Mouse (Mus musculus) spleen, adult 2 months (tissue): Measurements from ENCODE around the gene Ecsit.

ENCODE experiments used
- CTCF ChIP-seq: fragments of 200-500 bp; IDR thresholded peaks from 2 replicates; pipeline ENCODE4 v1.5.1; 2011; ENCODE audit warnings: mild to moderate bottlenecking, inconsistent platforms; ENCODE audit not compliant: insufficient read depth, insufficient read length, insufficient replicate concordance; ENCODE audit errors: extremely low read depth
- POLR2A ChIP-seq: fragments of 200-500 bp; IDR thresholded peaks from 2 replicates; pipeline ENCODE4 v1.6.1; 2011; ENCODE audit warnings: low read depth, low read length, inconsistent platforms

DNA sequence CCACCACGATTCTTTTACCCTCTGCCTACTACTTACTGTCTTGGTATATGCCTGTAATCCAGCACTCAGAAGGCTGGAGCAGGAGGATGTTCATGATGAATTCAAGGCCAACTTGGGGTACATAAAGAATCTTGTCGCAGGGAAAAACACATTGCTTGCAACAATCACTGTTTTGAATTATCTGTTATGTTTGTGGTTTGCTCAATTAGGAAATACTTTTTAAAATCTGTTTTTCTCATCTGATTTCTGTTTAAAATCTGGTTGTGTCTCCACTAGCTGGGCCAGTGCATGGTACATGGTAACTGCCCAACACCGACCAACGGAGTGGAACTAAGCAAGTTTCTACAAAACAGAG is 594 bp downstream of the Ecsit start:
- TF ChIP-seq POLR2A (no peak), CTCF (no peak)
